Mouse (Mus musculus): ENCODE results near the gene Patl2.
"Not testable (repeated sequence)": the region's sequence is repeated elsewhere in the genome, so short reads cannot be mapped to it uniquely, and the experiment has no call there.

The Patl2 gene

DNA sequence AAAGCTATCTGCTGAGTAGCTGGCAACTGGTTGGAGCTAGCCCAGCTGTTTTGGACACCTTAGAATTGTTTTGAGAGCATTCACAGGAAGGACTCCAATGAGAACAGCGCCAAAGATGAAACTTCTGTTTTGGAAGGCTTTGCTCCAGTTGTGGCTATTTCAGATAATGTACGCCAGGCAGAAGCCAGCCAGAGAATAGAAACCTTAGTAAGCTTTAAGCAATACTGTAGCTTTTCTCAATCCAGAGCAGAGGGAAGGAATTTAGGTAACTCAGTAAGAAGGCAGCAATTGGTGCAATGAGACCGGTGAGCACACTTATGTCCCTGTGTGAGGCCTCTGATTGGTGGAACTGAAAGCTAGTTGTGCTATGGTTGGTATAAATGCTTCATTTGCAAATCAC is 42.9 kb downstream of the Patl2 start:
- DNase-seq (ENCODE audit: low spot score), result no peak

DNA sequence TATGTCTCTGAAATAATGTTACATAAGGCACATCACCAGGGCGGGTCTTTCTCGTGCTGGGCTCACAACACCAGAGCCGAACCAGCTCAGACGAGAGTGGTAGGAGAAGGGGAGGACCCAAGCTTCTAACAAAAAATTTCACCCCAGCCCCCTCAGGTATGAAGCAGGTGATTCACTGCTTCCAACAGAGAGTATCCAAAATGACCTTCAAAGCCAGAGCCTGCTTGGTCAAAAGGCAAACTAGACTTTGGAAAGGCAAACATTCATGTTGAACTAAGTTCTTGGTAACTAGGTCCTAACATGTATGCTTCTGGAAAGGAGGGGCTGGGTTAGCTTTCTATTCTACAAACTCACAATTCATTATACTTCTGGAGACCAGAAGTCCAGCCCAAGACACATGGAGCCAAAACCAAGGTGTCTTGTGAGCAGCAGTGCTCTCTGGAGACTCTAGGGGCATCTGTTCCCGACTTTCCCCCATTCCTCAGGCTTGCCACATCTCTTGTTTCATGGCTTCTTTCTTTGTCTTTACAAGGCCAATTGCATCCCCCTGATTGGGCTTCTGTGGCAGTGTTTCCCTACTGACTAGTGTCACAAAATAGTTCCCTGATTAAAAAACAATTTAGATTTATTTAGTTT is 44.5 kb downstream of the Patl2 start:
- no peak for DNase-seq (ENCODE audit: low spot score)

DNA sequence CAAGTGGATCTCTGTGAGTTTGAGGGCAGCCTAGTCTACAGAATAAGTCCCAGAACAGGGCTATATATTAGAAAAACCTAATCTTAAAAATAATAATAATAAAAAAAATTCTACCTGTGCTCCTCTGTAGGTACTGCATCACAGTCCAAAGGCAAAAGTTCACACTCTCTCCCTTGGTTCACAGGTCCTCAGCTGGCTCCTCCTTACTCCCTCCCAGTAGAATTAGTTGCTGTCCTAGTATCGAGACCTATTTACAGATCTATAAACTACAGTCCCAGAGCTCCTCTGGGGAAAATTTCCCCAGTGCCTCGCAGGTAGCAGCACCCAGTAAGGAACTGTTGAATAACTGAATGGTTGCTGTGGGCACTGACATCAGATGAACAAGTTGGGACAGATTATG is 45.2 kb downstream of the Patl2 start:
- no peak for DNase-seq (ENCODE audit: low spot score)

DNA sequence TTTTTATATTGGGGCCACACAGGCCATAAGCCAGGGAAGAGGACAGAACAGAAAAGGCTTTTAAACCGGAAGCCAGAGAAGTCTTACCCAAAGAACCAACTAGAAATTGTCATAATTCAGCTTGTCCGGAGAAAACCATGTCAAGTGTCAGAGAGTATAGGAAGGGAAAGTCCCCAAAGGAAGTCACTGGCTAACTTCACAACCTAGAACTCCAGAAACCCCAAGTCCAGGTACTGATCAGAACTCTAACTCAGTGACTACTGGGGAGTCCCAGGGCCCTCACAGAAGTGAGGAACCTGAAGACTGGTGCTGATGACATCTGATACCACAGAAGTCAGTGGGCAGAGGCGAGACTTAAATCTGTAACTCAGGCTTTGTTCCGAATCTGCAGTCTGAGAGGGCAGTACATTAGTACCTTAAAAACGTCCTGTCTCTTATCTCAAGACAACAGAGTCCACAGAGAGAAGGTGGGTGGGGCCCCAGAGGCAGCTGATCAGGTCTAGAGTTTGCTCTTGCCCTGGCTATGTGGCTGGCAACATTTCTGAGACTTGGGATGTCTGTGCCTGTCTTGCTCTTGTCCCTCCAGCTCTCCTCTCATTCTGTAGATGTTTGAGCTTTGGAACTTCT is 48.0 kb downstream of the Patl2 start:
- peak; percentile 84 for DNase-seq (ENCODE audit: low spot score)

DNA sequence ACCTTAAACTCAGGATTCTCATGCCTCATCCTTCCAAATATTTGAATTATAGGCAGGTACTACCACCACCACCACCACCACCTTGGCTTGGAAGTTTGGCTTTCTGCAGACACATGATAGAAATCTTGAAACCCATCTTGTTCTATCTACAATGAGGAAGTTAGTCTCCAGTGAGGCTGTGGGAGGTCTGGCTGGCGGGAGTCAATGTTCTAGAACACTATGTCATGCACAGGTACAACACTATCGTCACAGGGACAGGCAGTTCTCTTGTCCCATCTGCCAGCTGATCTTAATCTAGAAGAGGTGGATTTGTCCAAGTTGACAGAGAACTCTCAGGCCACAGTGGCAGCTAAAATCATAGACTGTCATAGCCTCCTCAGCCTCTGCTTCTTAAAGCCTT is 53.4 kb downstream of the Patl2 start:
- no peak for DNase-seq (ENCODE audit: low spot score)

DNA sequence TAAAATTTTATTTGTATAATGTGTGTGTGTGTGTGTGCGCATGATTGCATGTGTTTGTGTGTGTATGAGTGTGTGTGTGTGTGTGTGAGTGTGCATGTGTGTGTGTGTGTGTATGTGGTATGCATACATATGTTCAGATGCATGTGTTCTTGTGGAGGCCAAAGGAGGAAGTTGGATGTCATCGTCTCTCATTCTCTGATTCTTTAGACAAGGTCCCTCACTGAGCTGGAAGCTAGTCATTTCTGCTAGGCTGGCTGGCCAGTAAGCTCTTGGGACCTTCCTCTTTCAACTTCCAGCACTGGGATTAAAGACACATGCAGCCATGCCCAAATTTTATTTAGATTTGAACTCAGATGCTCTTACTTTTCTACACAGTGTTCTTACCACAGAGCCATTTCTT is 53.9 kb downstream of the Patl2 start:
- DNase-seq (ENCODE audit: low spot score), result no peak

DNA sequence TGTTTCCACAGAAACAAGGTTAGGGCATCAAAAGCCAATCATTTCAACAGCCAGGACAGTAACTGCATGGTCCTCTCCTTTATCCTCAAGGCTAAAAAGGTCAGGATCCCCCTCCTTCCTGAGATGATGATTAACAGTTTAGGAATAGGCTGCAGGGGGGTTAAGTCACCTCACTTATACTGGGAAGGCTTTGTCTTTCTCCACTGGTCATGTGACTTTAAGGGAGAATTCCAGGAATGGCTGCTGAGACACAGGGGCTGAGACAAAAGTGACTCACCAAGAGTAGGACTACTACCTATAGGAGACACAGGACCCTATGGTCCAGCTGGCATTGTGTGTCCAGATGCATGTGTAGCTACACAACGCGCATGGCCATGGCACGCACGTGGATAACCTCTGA is 58.4 kb downstream of the Patl2 start:
- DNase-seq (ENCODE audit: low spot score), result no peak

DNA sequence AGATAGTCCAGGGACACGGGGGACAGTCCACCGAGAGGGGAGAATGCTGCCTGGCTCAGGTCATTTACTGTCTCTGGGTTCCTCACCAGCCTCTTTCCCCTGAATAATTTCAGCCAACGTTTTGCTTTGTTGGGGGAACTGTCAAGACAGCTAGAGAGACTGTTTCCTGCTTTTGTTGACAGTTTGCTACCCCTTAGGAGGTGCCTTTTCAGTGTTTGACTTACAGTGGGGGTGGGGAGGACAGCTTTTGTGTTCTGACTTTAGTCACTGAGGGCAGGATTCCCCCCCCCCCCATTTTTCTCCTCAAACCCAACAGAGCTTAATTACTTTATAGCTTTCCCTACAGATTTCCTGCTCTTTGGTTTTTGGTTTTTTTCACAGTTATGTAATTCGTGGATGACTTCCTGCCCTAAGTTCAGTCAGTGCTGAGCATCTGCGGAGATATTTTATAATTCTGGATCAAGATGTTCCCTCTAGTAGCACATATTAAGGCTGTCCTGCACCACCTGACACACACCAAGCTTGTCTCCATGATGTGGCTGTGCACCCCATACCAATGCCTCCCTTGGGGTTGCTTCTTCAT is 59.1 kb downstream of the Patl2 start:
- no peak for DNase-seq (ENCODE audit: low spot score)

DNA sequence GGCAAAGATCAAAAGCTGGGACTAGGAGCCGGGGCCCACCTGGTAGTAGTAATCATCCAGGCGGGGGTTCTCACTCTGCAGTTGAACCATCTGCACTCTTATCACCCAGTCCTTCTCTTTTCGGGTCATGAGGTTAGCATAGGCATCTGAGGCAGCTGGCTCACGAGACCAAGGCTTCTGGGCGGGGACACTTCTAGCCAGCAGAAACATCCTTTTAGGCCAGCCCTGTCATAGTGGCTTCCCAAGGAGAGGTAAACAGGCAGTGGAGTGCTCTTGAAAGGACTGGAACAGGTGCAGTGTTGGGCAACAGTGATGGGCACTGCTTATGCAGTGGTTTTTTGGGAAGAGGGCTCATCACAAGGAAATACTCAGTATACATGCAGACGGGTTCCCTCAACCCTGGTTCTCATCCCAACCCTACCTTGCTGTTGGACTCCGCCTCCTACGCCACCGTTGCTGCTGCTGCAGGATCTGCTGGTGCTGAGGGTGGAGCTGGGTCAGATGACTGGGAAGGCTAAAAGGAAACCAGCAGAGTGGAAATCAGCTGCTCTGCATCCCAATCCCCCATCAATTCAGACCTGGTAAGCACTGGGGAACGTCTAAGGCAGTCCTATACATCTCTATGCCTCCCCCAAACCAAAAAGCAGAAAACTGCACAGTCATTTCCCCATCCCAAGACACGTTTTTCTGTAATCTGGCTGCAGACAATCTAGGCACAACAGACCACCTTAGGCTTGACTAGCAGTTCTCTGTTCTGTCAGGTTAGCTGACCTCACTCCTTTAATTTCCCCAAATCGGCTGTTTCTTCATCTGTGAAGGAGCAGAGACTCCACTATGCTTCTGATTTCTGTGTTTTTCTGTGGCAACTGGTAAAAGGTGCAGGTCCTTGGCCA is 60.1 kb downstream of the Patl2 start:
- DNase-seq (ENCODE audit: low spot score), result no peak

DNA sequence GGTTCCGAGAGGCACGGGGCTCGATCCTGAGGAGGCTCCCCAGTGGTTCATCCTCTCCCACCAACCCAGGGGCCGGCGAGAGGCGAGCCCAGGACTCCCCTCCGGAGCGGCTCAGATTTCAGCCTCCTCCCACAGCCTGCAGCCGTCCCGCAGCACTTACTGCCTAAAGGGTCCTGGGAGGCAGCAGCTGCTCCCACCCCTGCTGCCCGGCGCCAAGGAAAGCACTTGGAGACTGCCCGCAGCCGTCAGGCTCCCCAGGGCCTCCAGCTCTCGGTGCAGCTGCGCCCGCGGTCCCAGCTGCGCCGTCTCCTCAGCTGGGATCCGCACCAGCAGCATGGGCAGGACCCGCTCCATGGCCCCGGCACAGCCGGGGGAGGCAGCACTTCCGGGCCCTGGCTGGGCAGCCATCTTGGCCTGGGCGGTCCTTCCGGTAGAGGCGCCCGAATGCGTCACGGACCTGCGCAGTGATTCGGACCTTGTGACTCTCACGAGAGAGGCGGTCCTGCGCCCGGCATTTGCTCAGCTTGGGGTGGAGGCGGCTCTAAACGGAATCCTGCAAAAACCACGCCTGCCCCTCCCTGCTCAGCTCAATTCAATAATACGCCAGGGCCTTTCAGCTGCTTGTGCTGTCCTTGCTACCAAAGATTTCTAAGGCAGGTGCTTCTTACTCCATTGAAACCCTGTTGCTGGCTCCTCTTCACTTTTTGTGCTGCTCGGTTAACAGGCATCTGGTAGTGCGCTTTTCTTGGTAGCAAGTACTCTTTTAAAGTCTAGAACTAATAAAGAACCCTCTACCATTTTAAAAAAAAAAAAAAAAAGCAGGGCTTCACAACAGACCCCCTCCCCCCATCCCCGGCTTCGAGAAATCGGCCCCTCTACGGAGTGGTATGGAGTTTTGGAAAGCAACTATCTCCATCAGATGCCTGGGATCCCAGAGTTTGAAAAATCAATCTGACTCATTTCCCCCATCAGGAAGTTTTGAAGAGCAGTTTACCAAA is 67.7 kb downstream of the Patl2 start, which contains the start of gene Spg11:
TSS of gene Spg11 (minus strand) at position 426 of the 998 bp plus-strand sequence.
- DNase-seq (ENCODE audit: low spot score), result peak; percentile 96

DNA sequence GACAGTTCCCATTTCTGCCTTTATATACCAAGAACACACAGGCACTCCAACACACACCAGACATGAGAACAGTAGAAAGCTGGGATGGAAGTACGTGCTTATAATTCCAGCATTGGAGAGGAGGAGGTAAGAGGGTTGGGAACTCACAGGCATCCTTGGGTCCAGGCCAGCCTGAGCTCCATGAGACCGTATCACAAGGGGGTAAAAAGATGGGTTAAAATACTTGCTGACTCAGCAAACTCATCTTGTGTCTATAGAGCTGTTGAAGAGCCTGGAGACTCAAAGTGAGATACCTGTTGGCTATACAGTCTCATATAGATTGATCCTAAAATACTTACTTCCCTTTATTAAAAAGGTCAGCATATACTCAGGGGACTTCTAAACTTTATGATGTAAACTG is 69.1 kb downstream of the Patl2 start:
- DNase-seq (ENCODE audit: low spot score), result no peak

DNA sequence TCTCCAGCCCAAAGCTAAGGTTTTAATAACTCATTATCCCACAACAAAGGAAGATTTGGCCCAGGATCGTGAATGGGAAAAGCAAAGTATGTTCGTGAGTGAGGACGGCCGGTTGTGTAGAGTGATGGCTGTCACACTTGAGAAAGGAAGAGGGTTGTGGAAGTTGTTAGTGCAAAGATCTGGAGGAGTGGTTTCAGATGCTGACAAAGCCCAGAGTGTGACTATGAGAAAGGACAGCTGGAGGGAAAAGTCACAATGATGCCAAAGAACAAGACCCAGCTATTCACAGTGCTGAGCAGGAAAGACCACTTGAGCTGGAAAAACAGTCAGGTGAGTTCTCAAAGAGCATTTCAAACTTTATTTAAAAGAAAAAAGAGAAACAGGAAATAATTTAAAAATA is 76.3 kb downstream of the Patl2 start:
- DNase-seq (ENCODE audit: low spot score), result no peak

DNA sequence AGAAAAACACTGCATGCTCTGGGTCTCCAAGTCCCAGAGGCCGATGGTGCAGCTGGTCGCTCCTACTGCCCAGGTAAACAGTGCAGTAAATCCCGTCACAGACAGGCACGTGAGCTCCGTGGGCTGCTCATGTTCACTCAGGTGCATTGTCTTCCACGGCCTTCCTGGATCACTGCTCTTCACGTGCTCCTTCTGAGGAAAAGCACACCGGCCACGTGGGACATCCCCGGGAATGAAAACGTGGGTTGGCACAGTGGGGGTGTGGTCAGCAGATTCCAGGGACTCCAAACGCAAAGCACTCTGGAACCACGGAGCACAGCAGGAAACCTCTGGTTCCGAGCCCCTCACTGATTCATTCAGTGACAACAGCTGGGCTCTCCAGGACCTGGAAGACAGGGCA is 77.9 kb downstream of the Patl2 start:
- no peak for DNase-seq (ENCODE audit: low spot score)

DNA sequence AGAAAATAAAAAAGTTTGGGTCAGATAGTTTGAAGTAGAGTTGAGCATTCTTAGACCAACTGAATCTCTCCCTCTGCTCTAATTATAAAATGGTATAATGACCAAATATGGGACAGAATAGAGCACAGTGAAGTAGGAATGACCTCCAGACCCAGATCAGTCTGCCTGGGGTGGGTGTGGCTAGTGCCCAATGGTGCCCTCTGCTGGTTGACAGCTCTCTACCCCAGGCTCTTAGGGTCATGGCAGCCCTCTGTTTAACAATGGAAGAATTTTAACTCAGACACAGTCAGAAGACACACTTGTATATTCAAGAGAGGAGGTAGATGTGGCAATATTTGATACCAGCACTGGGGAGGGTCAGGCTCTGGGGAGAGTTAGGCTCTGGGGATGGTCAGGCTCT is 83.9 kb downstream of the Patl2 start:
- peak; percentile 27 for DNase-seq (ENCODE audit: low spot score)

DNA sequence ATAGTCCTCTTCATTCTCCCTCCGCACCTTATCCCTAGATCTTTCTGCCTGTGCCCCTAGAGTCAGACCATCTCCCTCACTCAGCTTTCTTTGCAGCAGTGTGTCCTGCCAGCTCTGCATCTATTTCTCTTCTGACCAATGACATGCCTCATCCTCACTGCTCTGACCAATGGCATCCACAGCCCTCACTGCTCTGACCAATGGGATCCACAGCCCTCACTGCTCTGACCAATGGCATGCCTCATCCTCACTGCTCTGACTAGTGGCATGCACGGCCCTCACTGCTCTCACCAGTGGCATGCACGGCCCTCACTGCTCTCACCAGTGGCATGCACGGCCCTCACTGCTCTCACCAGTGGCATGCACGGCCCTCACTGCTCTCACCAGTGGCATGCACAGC is 88.3 kb downstream of the Patl2 start:
- not testable (repeated sequence) for DNase-seq (ENCODE audit: low spot score)

DNA sequence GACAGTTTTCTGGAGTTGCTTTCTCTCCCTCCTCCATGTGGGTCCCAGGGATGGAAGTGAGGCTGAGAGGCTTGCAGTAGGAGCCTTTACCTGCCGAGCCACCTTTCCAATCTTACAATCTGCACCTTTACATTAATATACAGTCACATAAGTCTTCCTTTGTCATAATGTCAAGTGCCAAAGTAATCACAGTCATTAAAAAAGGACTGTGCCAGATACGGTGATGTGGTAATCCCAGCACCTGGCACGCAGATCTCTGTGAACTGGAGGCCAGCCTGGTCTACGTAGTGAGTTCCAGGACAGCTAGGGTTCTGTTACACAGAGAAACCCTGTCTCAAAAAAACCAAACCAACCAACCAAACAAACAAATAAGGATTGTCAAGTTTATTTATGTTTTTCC is 92.1 kb downstream of the Patl2 start:
- DNase-seq (ENCODE audit: low spot score), result no peak

DNA sequence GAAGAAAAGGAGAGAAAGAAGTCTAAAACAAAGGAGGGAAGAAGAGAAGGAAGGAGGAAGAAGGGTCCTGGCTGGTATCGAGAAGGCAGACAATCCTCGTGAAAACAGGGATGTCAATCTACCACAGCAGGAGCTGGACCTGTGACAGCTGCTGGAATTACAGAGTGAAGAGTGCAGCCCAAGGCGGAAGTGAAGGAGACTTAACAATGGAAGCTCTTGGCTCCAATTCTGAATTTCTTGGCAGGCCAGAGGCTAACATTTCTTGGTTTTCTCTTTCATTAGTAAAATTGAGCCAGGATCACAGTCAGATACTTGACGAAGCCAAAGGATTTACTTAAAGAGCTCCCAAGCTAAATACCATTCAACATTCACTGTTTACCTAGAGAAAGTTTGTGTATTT is 99.5 kb downstream of the Patl2 start:
- no peak for DNase-seq (ENCODE audit: low spot score)

DNA sequence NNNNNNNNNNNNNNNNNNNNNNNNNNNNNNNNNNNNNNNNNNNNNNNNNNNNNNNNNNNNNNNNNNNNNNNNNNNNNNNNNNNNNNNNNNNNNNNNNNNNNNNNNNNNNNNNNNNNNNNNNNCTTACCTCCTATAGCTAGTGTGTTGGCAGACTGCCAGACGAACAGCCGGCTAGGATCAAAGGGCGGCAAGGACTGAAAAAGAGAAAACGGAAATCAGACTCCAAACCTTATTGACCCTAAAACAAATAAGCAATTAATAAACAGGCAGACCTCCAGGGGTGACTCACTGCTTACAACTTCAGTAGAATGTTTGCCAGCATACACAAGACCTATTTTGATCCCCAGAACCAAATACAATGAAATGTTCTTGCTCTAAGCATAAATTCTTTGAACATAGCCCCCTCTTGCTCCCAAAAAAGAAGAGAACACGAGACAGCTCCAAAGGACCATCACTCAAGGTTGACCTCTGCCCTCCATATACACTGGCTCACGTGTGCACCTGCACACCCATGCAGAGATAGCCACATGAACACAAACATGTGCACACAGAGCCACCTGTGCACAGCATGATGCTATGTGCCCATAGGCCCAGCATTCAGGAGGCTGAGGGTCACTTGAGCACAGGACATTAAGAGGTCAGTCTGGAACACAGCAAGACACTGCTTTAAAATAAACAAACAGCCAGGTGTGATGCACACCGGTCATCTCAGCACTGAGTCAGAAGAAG is 104.1 kb downstream of the Patl2 start:
- no peak for DNase-seq (ENCODE audit: low spot score)

Data from c-Kit-positive CD71-positive TER-119-positive erythroid progenitor cells, embryonic 14.5 days (primary cell).